Mouse (Mus musculus): ENCODE data around the gene Zfp599. TPM values are rescaled to one million over a fixed set of nuclear protein-coding genes. Genes with fewer than 3 reads are reported as not detected.
"Not testable (repeated sequence)": the region's sequence is repeated elsewhere in the genome, so short reads cannot be mapped to it uniquely, and the experiment has no call there.

Gene Zfp599
- 0.50 and 1.5 TPM in 2 replicates for total RNA-seq (2014; rRNA removed; ENCODE audit: low replicate concordance)
- polyA plus RNA-seq (2015; fragmentation: Nextera tagmentation; extraction: Ambion mirVana) = 1.7 TPM in 2 replicates

DNA sequence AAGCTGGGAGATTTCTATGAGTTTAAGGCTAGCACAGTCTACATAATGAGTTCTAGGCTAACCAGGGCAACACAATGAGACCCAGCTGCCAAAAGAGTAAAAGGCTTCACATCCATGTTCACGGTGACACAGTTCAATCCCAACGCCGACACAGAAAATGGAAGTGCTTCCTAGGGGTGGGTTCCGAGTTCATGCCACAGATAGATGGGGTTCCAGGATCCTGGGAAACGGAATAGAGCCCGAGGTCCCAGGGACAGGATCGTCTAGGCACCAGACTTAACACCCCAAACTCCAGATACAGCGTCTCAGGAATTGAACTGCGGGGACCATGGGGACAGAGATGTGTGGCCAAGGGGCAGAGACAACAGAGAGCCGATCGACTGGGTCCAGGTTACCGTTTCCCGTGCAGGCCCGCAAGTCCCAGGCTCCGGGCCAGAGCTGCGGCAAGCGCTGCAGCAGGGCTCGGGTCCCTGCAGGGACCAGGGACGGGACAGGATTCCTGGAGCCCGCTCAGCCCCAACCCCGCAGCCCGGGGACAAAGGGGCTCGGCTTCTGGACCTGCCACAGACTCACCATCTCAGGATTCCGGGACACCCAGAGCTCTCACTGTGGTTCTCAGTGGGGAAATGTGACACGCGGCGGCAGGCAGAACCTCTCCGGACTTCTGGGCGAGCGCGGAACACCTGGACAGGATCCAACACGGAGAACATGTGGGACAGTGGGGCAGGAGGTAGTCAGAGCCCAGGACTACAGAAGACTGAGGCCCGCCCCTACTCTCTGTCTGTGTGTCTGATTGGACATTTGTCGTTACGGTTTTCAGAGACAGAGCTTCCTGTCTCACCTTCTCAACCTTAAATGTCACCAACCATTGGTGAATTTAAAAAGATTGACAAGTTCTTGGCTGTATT is at the start of gene Zfp599:
Gene Zfp599 (minus strand): TSS at position 712 of the 908 bp plus-strand sequence.
- H3K36me3 ChIP-seq (replicated peaks; ENCODE audit: control insufficient read depth, insufficient read depth, low read length) = 0 out of 2 replicates have a peak, but pooled peaks cover 7% of the 10 kb centered on the region
- H3K4me2 ChIP-seq (ENCODE audit: low read depth, low read length) = peak within 1 kb of the TSS; percentile 66
- peak within 1 kb of the TSS; percentile 55 for H3K4me3 ChIP-seq (ENCODE audit: low read depth, low read length)
- 1% methylated on average over 35 of the region's 35 CpGs for WGBS
- peak; percentile 91 for ATAC-seq (ENCODE audit: insufficient read depth, low read depth)
- H3K9me3 ChIP-seq (replicated peaks; ENCODE audit: control insufficient read depth, low read length) = peaks cover 9% of the 10 kb centered on the region
- H3K27me3 ChIP-seq (ENCODE audit: control insufficient read depth, insufficient read depth, low read length) = no peaks in the 10 kb centered on the region
- H3K27ac ChIP-seq (ENCODE audit: low read depth) = peak within 1 kb of the TSS; percentile 18
- H3K9ac ChIP-seq (replicated peaks; ENCODE audit: low read depth, low read length) = peak within 1 kb of the TSS; percentile 63
- DNase-seq (ENCODE audit: low spot score) = peak; percentile 80
- no peak for TF ChIP-seq CTCF (IDR thresholded peaks at IDR 0.05; ENCODE audit: low read depth)
- TF ChIP-seq EP300 (IDR thresholded peaks at IDR 0.05; ENCODE audit: low read depth) = no peak
- H3K4me1 ChIP-seq (ENCODE audit: control insufficient read depth, insufficient read depth) = no peaks in the 10 kb centered on the region; the same call in 1 of the 2 replicates

DNA sequence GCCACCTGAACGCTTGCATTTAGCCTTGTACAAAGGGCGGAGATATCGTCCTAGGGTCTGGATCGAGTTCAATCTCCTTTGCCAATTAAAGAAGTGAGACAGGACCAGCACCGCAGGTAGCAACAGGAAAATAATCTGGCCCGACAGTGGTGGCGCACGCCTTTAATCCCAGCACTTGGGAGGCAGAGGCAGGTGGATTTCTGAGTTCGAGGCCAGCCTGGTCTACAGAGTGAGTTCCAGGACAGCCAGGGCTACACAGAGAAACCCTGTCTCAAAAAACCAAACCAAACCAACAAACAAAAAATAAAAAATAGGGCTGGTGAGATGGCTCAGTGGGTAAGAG is 48.2 kb upstream of the Zfp599 start:
- not testable (repeated sequence) for H3K4me1 ChIP-seq (ENCODE audit: control insufficient read depth, insufficient read depth)
- H3K4me2 ChIP-seq (ENCODE audit: low read depth, low read length) = peak overlapping the region; percentile 93
- WGBS = 6% methylated on average over 9 of the region's 9 CpGs

GRCm38 (mm10) chr9:22307156-22307919 is 47.6 kb upstream of the Zfp599 start, which contains the start of gene Zfp810:
TSS of gene Zfp810 (minus strand) at chr9:22307648.
- peaks cover 5% of the 10 kb centered on the region for H3K9me3 ChIP-seq (replicated peaks; ENCODE audit: control insufficient read depth, low read length)
- H3K9ac ChIP-seq (replicated peaks; ENCODE audit: low read depth, low read length) = peak within 1 kb of the TSS; percentile 96
- 0 out of 2 replicates have a peak, but pooled peaks cover 8% of the 10 kb centered on the region for H3K4me1 ChIP-seq (ENCODE audit: control insufficient read depth, insufficient read depth)
- no peaks in the 10 kb centered on the region for H3K27me3 ChIP-seq (ENCODE audit: control insufficient read depth, insufficient read depth, low read length)
- peak; percentile 100 for ATAC-seq (ENCODE audit: insufficient read depth, low read depth)
- under 1% methylated on average over 56 of the region's 56 CpGs for WGBS
- peak within 1 kb of the TSS; percentile 97 for H3K4me3 ChIP-seq (ENCODE audit: low read depth, low read length)
- TF ChIP-seq CTCF (IDR thresholded peaks at IDR 0.05; ENCODE audit: low read depth) (no peak), EP300 (IDR thresholded peaks at IDR 0.05; ENCODE audit: low read depth) (no peak)
- peak within 1 kb of the TSS; percentile 93 for H3K4me2 ChIP-seq (ENCODE audit: low read depth, low read length)
- peak within 1 kb of the TSS; percentile 82 for H3K27ac ChIP-seq (ENCODE audit: low read depth)
- peak; percentile 98 for DNase-seq (ENCODE audit: low spot score)
- H3K36me3 ChIP-seq (replicated peaks; ENCODE audit: control insufficient read depth, insufficient read depth, low read length) = peaks cover 26% of the 10 kb centered on the region

More for the DNA sequence above, 48.2 kb upstream of the Zfp599 start:
- H3K9me3 ChIP-seq (replicated peaks; ENCODE audit: control insufficient read depth, low read length) = peaks cover 11% of the 10 kb centered on the region
- DNase-seq (ENCODE audit: low spot score); H3K27ac ChIP-seq (ENCODE audit: low read depth); H3K27me3 ChIP-seq (ENCODE audit: control insufficient read depth, insufficient read depth, low read length): not testable (repeated sequence)
- peak overlapping the region; percentile 96 for H3K9ac ChIP-seq (replicated peaks; ENCODE audit: low read depth, low read length)
- peak overlapping the region; percentile 97 for H3K4me3 ChIP-seq (ENCODE audit: low read depth, low read length)
- peaks cover 22% of the 10 kb centered on the region for H3K36me3 ChIP-seq (replicated peaks; ENCODE audit: control insufficient read depth, insufficient read depth, low read length)
- peak; percentile 15; the same call in 1 of the 2 replicates for ATAC-seq (ENCODE audit: insufficient read depth, low read depth)

DNA sequence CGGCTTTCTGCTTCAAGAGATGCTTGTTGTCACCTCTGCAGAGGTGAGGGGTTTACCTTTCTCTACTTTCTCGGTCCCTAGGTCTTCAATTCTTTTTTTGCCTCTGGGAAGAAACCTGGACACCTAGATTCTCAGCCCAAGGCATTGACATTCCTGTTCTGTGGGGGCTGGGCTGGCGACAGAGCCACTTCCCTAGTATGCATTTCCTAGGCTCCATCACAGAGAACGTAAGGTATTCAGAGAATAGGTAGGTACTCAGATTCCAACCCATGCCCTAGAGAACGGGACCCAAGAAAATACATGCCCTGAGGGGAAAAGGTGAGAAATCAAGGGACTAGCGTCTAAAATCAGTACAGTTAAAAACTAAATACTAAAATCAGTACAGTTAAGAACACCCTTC is 47.0 kb upstream of the Zfp599 start:
- Histone ChIP-seq H3K9ac (replicated peaks; ENCODE audit: low read depth, low read length) (peak overlapping the region; percentile 96), H3K9me3 (replicated peaks; ENCODE audit: control insufficient read depth, low read length) (no peaks in the 10 kb centered on the region; the same call in none of the 2 replicates), H3K36me3 (replicated peaks; ENCODE audit: control insufficient read depth, insufficient read depth, low read length) (peaks cover 29% of the 10 kb centered on the region), H3K4me3 (ENCODE audit: low read depth, low read length) (peak overlapping the region; percentile 97), H3K27ac (ENCODE audit: low read depth) (peak overlapping the region; percentile 82; the same call in 1 of the 2 replicates), H3K4me2 (ENCODE audit: low read depth, low read length) (peak overlapping the region; percentile 93), H3K4me1 (ENCODE audit: control insufficient read depth, insufficient read depth) (0 out of 2 replicates have a peak, but pooled peaks cover 8% of the 10 kb centered on the region), H3K27me3 (ENCODE audit: control insufficient read depth, insufficient read depth, low read length) (no peaks in the 10 kb centered on the region)
- TF ChIP-seq EP300 (IDR thresholded peaks at IDR 0.05; ENCODE audit: low read depth) (no peak), CTCF (IDR thresholded peaks at IDR 0.05; ENCODE audit: low read depth) (no peak)
- 20% methylated on average over 6 of the region's 6 CpGs for WGBS
- no peak for ATAC-seq (ENCODE audit: insufficient read depth, low read depth)
- no peak for DNase-seq (ENCODE audit: low spot score)

GRCm38 (mm10) chr9:22302199-22302598 is 42.5 kb upstream of the Zfp599 start:
- Histone ChIP-seq H3K9ac (replicated peaks; ENCODE audit: low read depth, low read length) (no peak overlapping the region), H3K36me3 (replicated peaks; ENCODE audit: control insufficient read depth, insufficient read depth, low read length) (peaks cover 51% of the 10 kb centered on the region), H3K27ac (ENCODE audit: low read depth) (no peak overlapping the region), H3K4me1 (ENCODE audit: control insufficient read depth, insufficient read depth) (0 out of 2 replicates have a peak, but pooled peaks cover 8% of the 10 kb centered on the region), H3K9me3 (replicated peaks; ENCODE audit: control insufficient read depth, low read length) (no peaks in the 10 kb centered on the region; the same call in 1 of the 2 replicates), H3K4me2 (ENCODE audit: low read depth, low read length) (no peak overlapping the region), H3K4me3 (ENCODE audit: low read depth, low read length) (no peak overlapping the region), H3K27me3 (ENCODE audit: control insufficient read depth, insufficient read depth, low read length) (no peaks in the 10 kb centered on the region)
- TF ChIP-seq CTCF (IDR thresholded peaks at IDR 0.05; ENCODE audit: low read depth) (no peak), EP300 (IDR thresholded peaks at IDR 0.05; ENCODE audit: low read depth) (no peak)
- 95% methylated on average over 1 of the region's 1 CpGs for WGBS
- ATAC-seq (ENCODE audit: insufficient read depth, low read depth) = no peak
- DNase-seq (ENCODE audit: low spot score) = no peak
